Mouse (Mus musculus): ENCODE measurements around the gene Cyp27b1. TPM values are rescaled to one million over a fixed set of nuclear protein-coding genes. Genes with fewer than 3 reads are reported as not detected.
"Not testable (repeated sequence)": the region's sequence is repeated elsewhere in the genome, so short reads cannot be mapped to it uniquely, and the experiment has no call there.

Cyp27b1 gene
- polyA plus RNA-seq, 1 experiment, result not detected

DNA sequence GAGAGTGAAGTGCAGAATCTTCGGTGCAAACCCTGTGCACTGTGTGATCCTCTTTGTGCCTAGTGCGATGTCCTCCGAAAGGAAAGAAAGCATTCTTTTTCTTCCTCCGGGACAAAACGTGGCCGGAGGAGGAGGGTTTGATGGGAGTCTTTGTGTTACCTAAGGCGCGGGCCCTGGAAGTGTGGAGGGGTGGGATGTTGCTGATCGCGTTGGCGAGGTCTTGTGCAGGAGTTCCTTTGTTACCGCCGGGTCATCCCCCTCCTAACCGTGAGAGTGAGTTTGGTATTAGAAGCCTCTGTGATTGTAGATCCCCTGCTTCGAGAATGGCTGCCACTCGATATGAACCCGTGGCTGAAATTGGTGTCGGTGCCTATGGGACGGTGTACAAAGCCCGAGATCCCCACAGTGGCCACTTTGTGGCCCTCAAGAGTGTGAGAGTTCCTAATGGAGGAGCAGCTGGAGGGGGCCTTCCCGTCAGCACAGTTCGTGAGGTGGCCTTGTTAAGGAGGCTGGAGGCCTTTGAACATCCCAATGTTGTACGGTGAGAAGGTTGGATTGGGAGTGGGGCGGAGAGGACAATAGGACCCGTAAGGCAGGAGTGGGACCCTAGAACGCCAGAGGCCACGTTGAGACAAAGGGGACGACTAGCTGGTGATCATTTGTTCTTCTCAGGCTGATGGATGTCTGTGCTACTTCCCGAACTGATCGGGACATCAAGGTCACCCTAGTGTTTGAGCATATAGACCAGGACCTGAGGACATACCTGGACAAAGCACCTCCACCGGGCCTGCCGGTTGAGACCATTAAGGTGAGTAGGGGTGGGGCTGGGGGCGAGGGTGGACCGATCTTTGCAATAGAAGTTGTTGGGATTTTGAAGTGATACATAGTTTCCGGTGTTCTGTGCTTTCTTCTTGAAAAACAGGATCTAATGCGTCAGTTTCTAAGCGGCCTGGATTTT lies 16.1 kb downstream of the Cyp27b1 start:
- peaks cover 15% of the 10 kb centered on the region for H3K4me1 ChIP-seq (ENCODE audit: control insufficient read depth, insufficient read depth, low read length)
- peak overlapping the region; percentile 93 for H3K4me3 ChIP-seq (ENCODE audit: insufficient read depth, low read depth, low read length)
- peak overlapping the region; percentile 93 for H3K27ac ChIP-seq (ENCODE audit: insufficient read depth, low read depth, low read length)
- no peak for TF ChIP-seq CTCF (IDR thresholded peaks at IDR 0.05; ENCODE audit: insufficient read depth, low read depth, low read length)
- TF ChIP-seq POLR2A (IDR thresholded peaks at IDR 0.05; ENCODE audit: insufficient read depth, low read depth, low read length), result no peak
- WGBS, result 9% methylated on average over 37 of the region's 37 CpGs

DNA sequence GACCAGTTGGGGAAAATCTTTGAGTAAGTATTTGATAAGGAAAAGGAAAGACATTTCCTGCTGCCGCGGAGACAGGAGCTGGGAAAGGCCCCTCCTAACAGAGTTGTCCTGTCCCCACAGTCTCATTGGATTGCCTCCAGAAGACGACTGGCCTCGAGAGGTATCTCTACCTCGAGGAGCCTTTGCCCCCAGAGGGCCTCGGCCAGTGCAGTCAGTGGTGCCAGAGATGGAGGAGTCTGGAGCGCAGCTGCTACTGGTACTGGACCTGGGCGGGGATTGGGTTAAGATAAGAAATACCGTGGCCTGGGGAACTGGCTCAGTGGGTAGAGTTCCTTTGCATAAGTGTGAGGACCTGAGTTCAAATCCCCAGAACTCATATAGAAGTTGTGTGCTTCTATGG lies 17.9 kb downstream of the Cyp27b1 start:
- Histone ChIP-seq H3K4me1 (ENCODE audit: control insufficient read depth, insufficient read depth, low read length) (peaks cover 11% of the 10 kb centered on the region), H3K27ac (ENCODE audit: insufficient read depth, low read depth, low read length) (no peak overlapping the region), H3K4me3 (ENCODE audit: insufficient read depth, low read depth, low read length) (no peak overlapping the region)
- no peak for TF ChIP-seq CTCF (IDR thresholded peaks at IDR 0.05; ENCODE audit: insufficient read depth, low read depth, low read length)
- no peak for TF ChIP-seq POLR2A (IDR thresholded peaks at IDR 0.05; ENCODE audit: insufficient read depth, low read depth, low read length)
- WGBS, result 88% methylated on average over 9 of the region's 9 CpGs

DNA sequence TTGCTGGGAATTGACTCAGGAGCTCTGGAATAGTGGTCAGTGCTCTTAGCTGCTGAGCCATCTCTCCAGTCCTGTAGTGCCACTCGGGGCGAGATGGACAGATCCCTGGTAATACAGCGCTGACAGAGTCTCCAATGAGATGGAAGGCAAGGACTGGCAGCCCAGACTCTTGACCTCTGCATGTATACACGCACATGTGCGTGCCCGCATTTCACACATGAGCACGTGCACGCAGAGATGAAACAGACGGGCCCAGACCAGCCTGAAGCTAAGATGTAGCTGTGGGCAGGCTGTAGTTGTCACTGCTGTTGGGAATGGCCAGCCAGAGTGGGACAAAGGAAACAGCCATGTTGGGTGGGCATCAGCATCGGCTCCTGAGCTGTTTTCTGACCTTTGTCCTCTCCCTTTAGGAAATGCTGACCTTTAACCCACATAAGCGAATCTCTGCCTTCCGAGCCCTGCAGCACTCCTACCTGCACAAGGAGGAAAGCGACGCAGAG lies 18.5 kb downstream of the Cyp27b1 start:
- 91% methylated on average over 14 of the region's 14 CpGs for WGBS
- H3K27ac ChIP-seq (ENCODE audit: insufficient read depth, low read depth, low read length), result no peak overlapping the region
- H3K4me1 ChIP-seq (ENCODE audit: control insufficient read depth, insufficient read depth, low read length), result peaks cover 14% of the 10 kb centered on the region
- no peak overlapping the region for H3K4me3 ChIP-seq (ENCODE audit: insufficient read depth, low read depth, low read length)
- TF ChIP-seq CTCF (IDR thresholded peaks at IDR 0.05; ENCODE audit: insufficient read depth, low read depth, low read length), result no peak

DNA sequence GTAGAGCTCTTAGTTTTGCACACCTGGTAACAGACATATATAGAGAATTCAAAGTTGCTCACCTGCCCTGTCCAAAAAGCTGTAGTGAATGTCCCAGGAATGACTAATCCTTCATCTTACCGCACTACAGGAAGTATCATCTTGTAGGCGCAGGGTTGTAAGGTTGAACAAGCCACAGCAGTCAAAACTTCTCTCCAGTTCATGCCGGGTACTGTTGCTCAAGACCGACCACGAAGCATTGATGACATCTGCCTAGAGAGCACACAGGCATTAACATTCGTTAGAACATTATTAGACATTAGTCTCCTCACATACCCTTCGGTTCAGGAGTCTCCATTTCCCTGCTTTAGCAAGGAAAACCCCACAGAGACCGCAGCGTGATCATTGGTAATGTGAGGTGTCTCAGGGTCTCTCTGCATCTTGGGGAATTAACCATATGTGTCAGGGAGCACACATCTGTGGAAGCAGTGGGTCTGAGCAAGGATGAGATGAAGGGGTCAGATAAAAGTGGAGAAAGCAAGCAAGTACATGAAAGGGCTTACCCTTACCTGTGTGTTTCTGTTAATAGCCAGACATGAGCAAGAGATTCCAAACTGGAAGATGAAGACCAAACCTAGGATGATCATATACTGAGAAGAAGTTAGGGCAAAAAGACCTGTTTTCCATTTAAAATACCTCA lies 20.4 kb downstream of the Cyp27b1 start:
- H3K4me3 ChIP-seq (ENCODE audit: insufficient read depth, low read depth, low read length), result no peak overlapping the region
- H3K4me1 ChIP-seq (ENCODE audit: control insufficient read depth, insufficient read depth, low read length), result peaks cover 14% of the 10 kb centered on the region
- 70% methylated on average over 9 of the region's 9 CpGs for WGBS
- TF ChIP-seq CTCF (IDR thresholded peaks at IDR 0.05; ENCODE audit: insufficient read depth, low read depth, low read length) (no peak), POLR2A (IDR thresholded peaks at IDR 0.05; ENCODE audit: insufficient read depth, low read depth, low read length) (no peak)
- no peak overlapping the region for H3K27ac ChIP-seq (ENCODE audit: insufficient read depth, low read depth, low read length)

DNA sequence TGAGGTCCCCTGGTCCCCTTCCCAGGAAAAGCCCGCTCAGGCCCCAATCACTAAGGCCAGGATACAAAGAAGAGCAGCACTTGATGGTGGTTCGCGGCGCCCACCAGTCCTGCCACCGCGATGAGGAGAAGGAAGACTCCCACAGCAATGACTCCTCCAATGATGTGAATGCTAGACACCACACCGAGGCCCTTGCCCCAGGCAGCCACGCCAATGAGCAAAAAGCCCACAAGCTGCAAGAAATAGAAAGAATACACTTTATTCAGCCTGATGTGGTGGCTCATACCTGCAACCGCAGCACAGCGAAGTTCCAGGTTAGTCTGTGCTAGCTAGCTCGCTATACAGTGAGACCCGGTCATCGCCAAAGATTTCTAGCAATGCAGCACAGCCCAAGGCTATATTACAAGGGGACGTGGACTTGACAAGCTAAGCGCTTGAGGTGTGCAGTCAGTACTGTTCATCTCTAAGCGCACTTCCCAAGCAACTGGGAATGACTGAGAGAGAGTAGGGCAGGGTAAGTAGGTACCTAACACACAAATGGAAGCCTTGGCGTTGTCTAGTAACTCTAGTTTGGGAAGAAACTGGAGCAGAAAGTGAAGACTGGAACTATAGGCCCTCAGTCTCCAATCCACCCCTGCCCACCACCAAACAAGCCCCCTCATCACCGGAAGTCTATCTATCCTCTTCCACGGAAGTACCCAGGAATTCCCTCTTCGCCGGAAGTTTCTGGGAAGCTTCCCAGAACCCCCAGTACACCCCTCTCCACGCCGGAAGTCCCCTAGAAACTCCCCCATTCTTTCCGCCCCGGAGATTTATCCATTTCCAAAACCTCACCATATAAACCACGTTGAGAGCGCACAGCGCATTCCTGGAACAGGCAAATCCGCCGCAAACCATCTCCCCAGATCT lies 21.5 kb downstream of the Cyp27b1 start:
- WGBS, result 3% methylated on average over 30 of the region's 30 CpGs
- peaks cover 10% of the 10 kb centered on the region for H3K4me1 ChIP-seq (ENCODE audit: control insufficient read depth, insufficient read depth, low read length)
- TF ChIP-seq POLR2A (IDR thresholded peaks at IDR 0.05; ENCODE audit: insufficient read depth, low read depth, low read length) (no peak; the same call in 1 of the 2 replicates), CTCF (IDR thresholded peaks at IDR 0.05; ENCODE audit: insufficient read depth, low read depth, low read length) (0 out of 2 replicates have a peak, but pooled peaks have one; percentile 14)
- H3K4me3 ChIP-seq (ENCODE audit: insufficient read depth, low read depth, low read length), result peak overlapping the region; percentile 64
- H3K27ac ChIP-seq (ENCODE audit: insufficient read depth, low read depth, low read length), result peak overlapping the region; percentile 76

DNA sequence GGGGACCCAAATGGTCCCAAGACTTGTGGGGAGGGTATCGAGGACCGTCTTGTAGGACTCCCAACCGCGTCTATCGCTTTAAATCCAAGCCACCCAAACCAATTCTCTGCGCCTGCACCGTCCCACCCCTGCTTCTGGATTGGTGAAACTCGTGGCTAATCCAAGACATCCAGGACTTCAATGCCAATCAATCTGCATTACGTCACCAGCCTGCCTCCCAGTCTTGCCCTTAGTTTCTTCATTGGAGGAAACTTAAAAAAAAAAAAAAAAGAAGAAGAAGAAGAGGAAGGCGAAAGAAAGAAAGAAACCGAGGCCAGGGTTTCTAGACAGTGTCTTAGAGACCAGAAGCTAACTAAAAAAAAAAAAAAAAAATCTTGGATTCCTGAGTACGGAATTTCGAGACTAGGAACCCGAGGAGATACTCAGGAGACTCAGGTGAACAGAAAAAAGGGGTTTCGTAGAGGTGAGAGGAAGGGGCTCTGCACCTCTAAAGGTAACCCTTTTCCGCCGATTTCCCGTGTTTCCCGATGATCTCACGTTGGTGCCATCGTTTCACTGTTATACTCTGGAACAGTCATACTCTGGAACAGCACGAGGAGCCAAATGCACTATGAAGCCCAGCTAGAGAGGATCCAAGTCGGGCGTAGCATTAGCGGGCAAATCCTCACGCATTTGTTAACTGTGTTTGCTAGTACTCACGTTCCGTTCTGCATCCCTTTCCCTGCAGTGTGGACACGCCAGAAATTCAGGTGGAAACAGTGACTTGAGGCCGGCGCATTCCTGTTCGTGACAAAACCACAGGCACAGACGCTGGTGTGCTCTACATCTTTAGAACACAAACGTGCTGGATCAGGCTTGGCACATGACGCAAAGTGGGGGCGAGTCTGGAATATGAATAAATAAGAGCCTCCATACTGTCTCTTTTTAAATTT lies 22.4 kb downstream of the Cyp27b1 start, which contains the start of gene Tspan31:
Gene Tspan31 (minus strand): TSS at position 75 of the 932 bp plus-strand sequence.
- Histone ChIP-seq H3K4me1 (ENCODE audit: control insufficient read depth, insufficient read depth, low read length) (peaks cover 14% of the 10 kb centered on the region), H3K27ac (ENCODE audit: insufficient read depth, low read depth, low read length) (peak within 1 kb of the TSS; percentile 81), H3K4me3 (ENCODE audit: insufficient read depth, low read depth, low read length) (peak within 1 kb of the TSS; percentile 64)
- WGBS, result under 1% methylated on average over 36 of the region's 36 CpGs
- no peak for TF ChIP-seq CTCF (IDR thresholded peaks at IDR 0.05; ENCODE audit: insufficient read depth, low read depth, low read length)
- peak; percentile 64; the same call in 1 of the 2 replicates for TF ChIP-seq POLR2A (IDR thresholded peaks at IDR 0.05; ENCODE audit: insufficient read depth, low read depth, low read length)

DNA sequence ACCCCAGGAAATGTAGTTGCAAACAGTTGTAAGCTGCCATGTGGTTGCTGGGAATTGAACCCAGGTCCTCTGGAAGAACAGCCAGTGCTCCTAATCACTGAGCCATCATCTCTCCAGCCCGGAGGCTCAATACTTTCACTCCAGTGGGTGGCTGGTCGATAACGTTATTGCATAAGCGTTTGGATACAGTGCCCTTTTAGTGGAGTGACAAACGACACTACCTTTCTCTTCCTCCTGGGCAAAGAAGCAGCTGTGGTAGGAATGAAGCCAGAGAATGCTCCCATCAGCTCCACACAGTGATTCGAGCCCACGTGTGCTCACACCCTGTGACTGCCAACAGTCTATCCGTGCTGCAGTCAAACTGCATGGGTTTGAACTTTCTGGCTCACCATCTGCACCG lies 23.2 kb downstream of the Cyp27b1 start:
- no peak overlapping the region for H3K4me3 ChIP-seq (ENCODE audit: insufficient read depth, low read depth, low read length)
- H3K4me1 ChIP-seq (ENCODE audit: control insufficient read depth, insufficient read depth, low read length), result peaks cover 21% of the 10 kb centered on the region
- TF ChIP-seq POLR2A (IDR thresholded peaks at IDR 0.05; ENCODE audit: insufficient read depth, low read depth, low read length) (no peak), CTCF (IDR thresholded peaks at IDR 0.05; ENCODE audit: insufficient read depth, low read depth, low read length) (no peak)
- no peak overlapping the region for H3K27ac ChIP-seq (ENCODE audit: insufficient read depth, low read depth, low read length)
- 54% methylated on average over 9 of the region's 9 CpGs for WGBS

DNA sequence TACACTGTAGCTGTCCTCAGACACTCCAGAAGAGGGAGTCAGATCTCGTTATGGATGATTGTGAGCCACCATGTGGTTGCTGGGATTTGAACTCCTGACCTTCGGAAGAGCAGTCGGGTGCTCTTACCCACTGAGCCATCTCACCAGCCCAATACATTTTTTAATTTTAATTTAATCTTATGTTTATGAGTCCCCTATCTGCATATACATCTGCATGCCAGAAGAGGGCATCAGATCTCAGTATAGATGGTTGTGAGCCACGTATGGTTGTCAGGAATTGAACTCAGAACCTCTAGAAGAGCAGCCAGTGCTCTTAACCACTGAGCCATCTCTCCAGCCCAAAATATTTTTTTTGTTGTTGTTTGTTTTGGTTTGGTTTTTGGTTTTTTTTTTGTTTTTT lies 24.2 kb downstream of the Cyp27b1 start:
- H3K27ac ChIP-seq (ENCODE audit: insufficient read depth, low read depth, low read length); H3K4me3 ChIP-seq (ENCODE audit: insufficient read depth, low read depth, low read length): not testable (repeated sequence)
- H3K4me1 ChIP-seq (ENCODE audit: control insufficient read depth, insufficient read depth, low read length), result peaks cover 24% of the 10 kb centered on the region
- 67% methylated on average over 4 of the region's 4 CpGs for WGBS

DNA sequence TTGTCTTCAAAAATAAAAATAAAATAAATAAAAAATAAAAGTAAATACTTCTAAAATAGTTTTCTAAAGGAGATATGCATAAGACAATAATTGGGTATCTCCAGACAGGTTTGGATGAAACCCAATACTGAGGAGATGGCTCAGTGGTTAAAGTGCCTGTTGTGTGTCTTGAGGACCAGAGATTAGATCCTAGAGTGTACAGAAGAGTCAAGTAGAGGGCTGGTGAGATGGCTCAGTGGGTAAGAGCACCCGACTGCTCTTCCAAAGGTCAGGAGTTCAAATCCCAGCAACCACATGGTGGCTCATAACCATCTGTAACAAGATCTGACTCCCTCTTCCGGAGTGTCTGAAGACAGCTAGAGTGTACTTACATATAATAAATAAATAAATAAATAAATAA lies 24.9 kb downstream of the Cyp27b1 start:
- WGBS, result 80% methylated on average over 2 of the region's 2 CpGs
- H3K27ac ChIP-seq (ENCODE audit: insufficient read depth, low read depth, low read length), result not testable (repeated sequence)
- H3K4me1 ChIP-seq (ENCODE audit: control insufficient read depth, insufficient read depth, low read length), result peaks cover 30% of the 10 kb centered on the region

More for the DNA sequence above, 24.9 kb downstream of the Cyp27b1 start:
- not testable (repeated sequence) for H3K4me3 ChIP-seq (ENCODE audit: insufficient read depth, low read depth, low read length)

Data from olfactory bulb, adult 2 months (tissue).